ENCODE assay signal across 10 mouse cellular contexts in the genomic region with DNA sequence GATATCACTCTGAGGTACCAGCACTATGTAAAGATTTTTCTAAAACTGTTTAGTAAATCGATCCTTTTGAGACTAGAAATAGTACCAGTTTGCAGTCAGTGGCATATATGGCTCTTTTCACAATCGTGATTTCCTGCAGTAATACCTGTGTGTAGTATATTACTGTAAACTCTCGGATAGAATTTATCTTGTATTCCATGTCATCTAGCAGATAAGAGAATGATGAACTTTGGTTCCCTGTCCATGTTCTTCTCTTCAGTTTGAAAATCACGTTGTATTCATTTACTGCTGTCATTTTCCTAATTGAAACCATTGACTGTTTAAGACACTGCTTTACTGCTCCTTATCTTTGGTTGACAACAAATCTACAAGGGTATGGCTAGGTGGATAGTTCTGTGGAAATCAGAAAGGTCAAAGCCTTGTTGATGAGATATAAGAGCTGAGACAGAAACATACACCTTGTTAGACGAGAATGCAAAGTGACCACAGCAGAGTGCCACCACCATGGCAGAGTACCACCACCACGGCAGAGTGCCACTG.
A peak's percentile ranks its signal among the peaks of the same experiment; 100 is the strongest.
DNase-seq lines count a peak whose midpoint lies in the region; ATAC-seq and TF ChIP-seq lines count a peak whose summit lies in the region.
"Had no signal": no experiment of that assay in that cellular context is flagged by ENCODE, and none has a peak within 500 bp of the region (broad histone marks: within the 10 kb centered on the region; RNA-seq: fewer than 3 reads in every experiment).

No protein-coding gene starts in this region.

- H3K4me2 ChIP-seq in kidney, embryonic 16.5 days (replicated peaks; ENCODE audit: low read depth, low read length): no peak overlapping the region
- H3K4me2 ChIP-seq in forebrain, embryonic 13.5 days: no peak overlapping the region
- no peak overlapping the region for H3K4me2 ChIP-seq in hindbrain, embryonic 16.5 days (ENCODE audit: low read length)
- no peak overlapping the region for H3K4me2 ChIP-seq in midbrain, postnatal 0 days (ENCODE audit: low read depth, low read length, poor library complexity, severe bottlenecking)
- H3K4me2 ChIP-seq: embryonic facial prominence, embryonic 12.5 days; heart, embryonic 15.5 days had no signal

- no peaks in the 10 kb centered on the region for H3K27me3 ChIP-seq in kidney, embryonic 16.5 days (ENCODE audit: insufficient read depth, low read length)
- H3K27me3 ChIP-seq in forebrain, embryonic 13.5 days: no peaks in the 10 kb centered on the region
- no peaks in the 10 kb centered on the region for H3K27me3 ChIP-seq in hindbrain, embryonic 16.5 days (replicated peaks; ENCODE audit: control insufficient read depth, insufficient read depth, low read length)
- H3K27me3 ChIP-seq in midbrain, postnatal 0 days (ENCODE audit: insufficient read depth, low read length): no peaks in the 10 kb centered on the region
- H3K27me3 ChIP-seq: CH12.LX; embryonic facial prominence, embryonic 12.5 days; heart, embryonic 15.5 days had no signal

- H3K4me3 ChIP-seq in kidney, embryonic 16.5 days (ENCODE audit: low read length): no peak overlapping the region
- H3K4me3 ChIP-seq in forebrain, embryonic 13.5 days: no peak overlapping the region
- no peak overlapping the region for H3K4me3 ChIP-seq in hindbrain, embryonic 16.5 days (ENCODE audit: low read length)
- no peak overlapping the region for H3K4me3 ChIP-seq in midbrain, postnatal 0 days (ENCODE audit: low read depth, low read length)
- H3K4me3 ChIP-seq: embryonic facial prominence, embryonic 12.5 days; heart, embryonic 15.5 days had no signal

- ATAC-seq in kidney, embryonic 16.5 days (ENCODE audit: low FRiP score, low TSS enrichment): peak; percentile 24; the same call in 1 of the 2 replicates
- ATAC-seq in forebrain, embryonic 13.5 days: peak; percentile 31
- peak; percentile 37; the same call in 1 of the 2 replicates for ATAC-seq in hindbrain, embryonic 16.5 days
- no peak for ATAC-seq in midbrain, postnatal 0 days (ENCODE audit: low FRiP score)
- no peak for ATAC-seq in megakaryocyte progenitor cell, adult 5-6 weeks (replicated peaks; ENCODE audit: poor library complexity)

- WGBS in kidney, embryonic 16.5 days: 62% methylated on average over 6 of the region's 6 CpGs
- 70% methylated on average over 6 of the region's 6 CpGs for WGBS in forebrain, embryonic 13.5 days
- WGBS in hindbrain, embryonic 16.5 days: 65% methylated on average over 6 of the region's 6 CpGs
- WGBS in midbrain, postnatal 0 days: 73% methylated on average over 6 of the region's 6 CpGs

- TF ChIP-seq CTCF in midbrain, postnatal 0 days (IDR thresholded peaks at IDR 0.05): no peak

- H3K9me3 ChIP-seq in kidney, embryonic 16.5 days (ENCODE audit: low read length): no peaks in the 10 kb centered on the region
- no peaks in the 10 kb centered on the region for H3K9me3 ChIP-seq in forebrain, embryonic 13.5 days (replicated peaks)
- no peaks in the 10 kb centered on the region for H3K9me3 ChIP-seq in hindbrain, embryonic 16.5 days (ENCODE audit: control insufficient read depth, low read length)
- no peaks in the 10 kb centered on the region for H3K9me3 ChIP-seq in midbrain, postnatal 0 days (ENCODE audit: low read length)
- H3K9me3 ChIP-seq: embryonic facial prominence, embryonic 12.5 days; heart, embryonic 15.5 days had no signal

- DNase-seq in kidney, postnatal 4 days: no peak
- DNase-seq in midbrain, postnatal 0 days (ENCODE audit: low spot score): no peak
- no peak for DNase-seq in yolk sac, embryonic 10.5 days (ENCODE audit: low spot score)

- peak overlapping the region; percentile 38; the same call in 1 of the 2 replicates for H3K27ac ChIP-seq in kidney, embryonic 16.5 days (ENCODE audit: low read length)
- H3K27ac ChIP-seq in forebrain, embryonic 13.5 days: peak overlapping the region; percentile 53
- peak overlapping the region; percentile 48; the same call in 1 of the 2 replicates for H3K27ac ChIP-seq in hindbrain, embryonic 16.5 days (ENCODE audit: low read depth, low read length)
- peak overlapping the region; percentile 57 for H3K27ac ChIP-seq in midbrain, postnatal 0 days (ENCODE audit: low read depth, low read length)
- H3K27ac ChIP-seq: heart, embryonic 15.5 days had no signal

- peaks cover 38% of the 10 kb centered on the region for H3K4me1 ChIP-seq in kidney, embryonic 16.5 days (ENCODE audit: insufficient read depth, low read length)
- H3K4me1 ChIP-seq in forebrain, embryonic 13.5 days: peaks cover 38% of the 10 kb centered on the region
- H3K4me1 ChIP-seq in hindbrain, embryonic 16.5 days (ENCODE audit: control insufficient read depth, insufficient read depth, low read depth, low read length): peaks cover 8% of the 10 kb centered on the region
- H3K4me1 ChIP-seq in midbrain, postnatal 0 days (ENCODE audit: insufficient read depth, low read length): peaks cover 2% of the 10 kb centered on the region; the same call in 1 of the 2 replicates

- H3K9ac ChIP-seq in kidney, embryonic 16.5 days (replicated peaks; ENCODE audit: low read length): no peak overlapping the region
- H3K9ac ChIP-seq in forebrain, embryonic 13.5 days: no peak overlapping the region
- H3K9ac ChIP-seq in hindbrain, embryonic 16.5 days (ENCODE audit: low read depth, low read length): no peak overlapping the region
- H3K9ac ChIP-seq in midbrain, postnatal 0 days (replicated peaks; ENCODE audit: low read length, poor library complexity, severe bottlenecking): no peak overlapping the region
- H3K9ac ChIP-seq: embryonic facial prominence, embryonic 12.5 days; heart, embryonic 15.5 days had no signal

- H3K36me3 ChIP-seq in kidney, embryonic 16.5 days (ENCODE audit: insufficient read depth, low read length): no peaks in the 10 kb centered on the region
- H3K36me3 ChIP-seq in forebrain, embryonic 13.5 days (ENCODE audit: poor library complexity, severe bottlenecking): no peaks in the 10 kb centered on the region
- no peaks in the 10 kb centered on the region for H3K36me3 ChIP-seq in hindbrain, embryonic 16.5 days (ENCODE audit: control insufficient read depth, insufficient read depth, low read length)
- H3K36me3 ChIP-seq in midbrain, postnatal 0 days (ENCODE audit: insufficient read depth, low read length): no peaks in the 10 kb centered on the region
- H3K36me3 ChIP-seq: embryonic facial prominence, embryonic 12.5 days; heart, embryonic 15.5 days had no signal

Comparison
In these comparisons a context has a peak if more than half of its experiments do, and no peak if none do; other contexts are left out.
1. ATAC-seq: peak in kidney, embryonic 16.5 days (single experiment), forebrain, embryonic 13.5 days (single experiment) and hindbrain, embryonic 16.5 days (single experiment); none in midbrain, postnatal 0 days (single experiment) and megakaryocyte progenitor cell, adult 5-6 weeks (single experiment).
2. Peak in every context shown above with its lines, with median percentiles within 50 percentile points of each other: H3K27ac ChIP-seq.